Mouse (Mus musculus) hematopoietic multipotent progenitor cell, adult 10-12 weeks (in vitro differentiated cells): Measurements from ENCODE around the gene Men1. TPM values are rescaled to one million over a fixed set of nuclear protein-coding genes. Genes with fewer than 3 reads are reported as not detected.

Source experiments
- polyA plus RNA-seq: library from polyadenylated mRNA; stranded (reverse); fragments of >175 nt; gene quantifications from 2 replicates; pipeline ENCODE4 v1.2.3, GENCODE M21; 2012; ENCODE audit warnings: low replicate concordance

Gene Men1
- polyA plus RNA-seq: 120 and 143 TPM in 2 replicates

DNA sequence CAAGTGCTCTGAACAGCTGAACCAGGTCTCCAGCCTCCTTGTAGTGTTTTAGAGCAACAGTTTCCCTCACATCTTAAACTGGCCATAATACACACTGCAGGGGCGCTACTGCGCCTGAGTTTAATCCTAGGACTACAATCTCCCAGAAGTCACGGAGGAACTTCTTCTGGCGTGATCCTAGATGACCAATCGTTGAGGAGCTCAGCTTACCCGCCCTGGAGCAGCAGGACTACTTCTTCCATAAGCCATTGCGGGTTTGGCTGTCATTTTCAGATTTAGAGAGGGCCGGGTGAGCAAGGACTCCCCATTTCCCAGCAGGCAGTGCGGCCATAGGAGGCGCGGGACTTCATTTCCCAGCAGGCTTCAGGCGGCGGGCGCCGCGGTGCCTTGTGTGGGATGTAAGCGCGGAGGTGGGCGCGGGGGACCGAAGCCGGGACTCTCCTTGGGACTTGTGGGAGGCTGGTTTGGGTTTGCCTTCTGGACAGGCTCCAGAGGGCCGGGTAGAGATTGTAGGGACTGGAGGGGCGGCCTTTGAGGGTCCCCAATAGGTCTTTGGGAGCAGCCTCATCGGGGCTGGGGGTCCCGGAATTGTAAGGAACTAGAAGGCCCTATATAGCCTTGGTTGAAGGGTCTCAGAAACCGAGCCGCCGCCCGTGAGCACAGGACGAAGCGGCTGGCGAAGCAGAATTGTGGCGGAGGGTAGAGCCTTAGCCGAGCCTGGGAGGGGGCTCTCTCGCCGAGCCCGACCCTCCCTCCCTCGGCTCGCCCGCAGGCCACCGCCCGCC, at the start of gene Men1:
Men1 (plus strand) TSS at position 307 of the 785 bp plus-strand sequence.

DNA sequence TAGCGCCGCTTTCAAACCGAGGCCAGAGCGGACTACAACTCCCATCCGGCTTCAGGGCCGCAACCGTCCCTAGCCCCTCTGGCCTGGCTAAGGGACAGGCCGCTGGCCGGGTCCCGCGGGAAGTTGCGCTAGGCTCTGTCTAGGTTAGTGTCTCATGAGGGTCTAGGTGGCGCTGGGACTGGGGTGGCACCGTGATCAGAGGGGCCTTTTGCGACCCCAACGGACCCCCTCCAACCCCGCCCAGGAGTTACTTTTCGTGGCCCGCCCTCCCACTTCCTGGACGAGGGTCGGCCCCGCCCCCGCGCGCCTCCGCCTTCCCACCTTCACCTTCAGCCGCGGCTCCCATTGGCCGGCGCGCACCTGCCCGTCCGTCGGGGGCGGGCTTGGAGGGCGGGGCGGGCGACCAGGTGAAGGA, 28.6 kb upstream of the Men1 start, which contains the start of gene Cdc42bpg:
Cdc42bpg (plus strand) TSS at position 320 of the 415 bp plus-strand sequence.

DNA sequence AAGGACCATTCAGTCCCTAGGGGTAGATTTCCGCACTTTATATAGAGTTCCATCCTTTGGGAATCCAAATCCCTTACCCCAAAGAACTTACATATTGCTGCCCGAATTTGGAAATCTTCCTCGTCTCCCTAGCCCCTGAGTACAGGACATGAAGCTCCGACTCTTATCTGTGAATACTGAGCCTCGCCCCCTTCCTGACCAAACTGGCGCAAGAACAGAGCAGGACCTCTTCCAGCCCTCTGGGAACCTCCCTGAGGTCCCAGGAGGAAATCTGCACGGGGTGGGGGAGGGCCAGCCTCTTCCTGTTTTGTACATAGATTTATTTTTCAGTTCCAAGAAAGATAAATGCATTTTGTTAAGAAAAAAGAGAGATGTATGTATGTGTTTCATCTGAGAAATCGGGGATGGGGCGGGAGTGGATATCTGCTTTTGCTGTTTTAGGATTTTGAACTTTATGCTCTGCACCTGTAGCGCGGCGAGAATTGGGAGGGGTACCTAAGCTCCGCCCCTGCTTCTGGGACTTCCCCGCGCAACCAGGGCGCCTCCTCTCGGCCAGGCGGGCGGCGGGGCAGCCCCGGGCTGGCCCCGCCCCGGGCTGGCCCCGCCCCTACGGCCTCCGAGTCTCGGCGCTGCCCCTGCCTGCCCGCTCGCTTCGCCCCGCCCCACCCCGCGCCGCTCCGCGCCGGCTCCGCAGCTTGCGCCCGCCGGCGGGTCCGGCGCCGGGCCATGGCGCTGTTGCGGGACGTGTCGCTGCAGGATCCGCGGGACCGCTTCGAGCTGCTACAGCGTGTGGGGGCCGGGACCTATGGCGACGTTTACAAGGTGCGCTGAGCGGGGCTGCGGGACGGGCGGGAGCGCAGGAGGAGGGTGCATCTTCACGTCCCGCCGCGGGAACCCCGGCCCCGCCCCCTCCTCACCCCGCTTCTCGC, 6.0 kb downstream of the Men1 start, which contains the start of gene Map4k2:
Map4k2 (plus strand) TSS at position 612 of the 929 bp plus-strand sequence.

DNA sequence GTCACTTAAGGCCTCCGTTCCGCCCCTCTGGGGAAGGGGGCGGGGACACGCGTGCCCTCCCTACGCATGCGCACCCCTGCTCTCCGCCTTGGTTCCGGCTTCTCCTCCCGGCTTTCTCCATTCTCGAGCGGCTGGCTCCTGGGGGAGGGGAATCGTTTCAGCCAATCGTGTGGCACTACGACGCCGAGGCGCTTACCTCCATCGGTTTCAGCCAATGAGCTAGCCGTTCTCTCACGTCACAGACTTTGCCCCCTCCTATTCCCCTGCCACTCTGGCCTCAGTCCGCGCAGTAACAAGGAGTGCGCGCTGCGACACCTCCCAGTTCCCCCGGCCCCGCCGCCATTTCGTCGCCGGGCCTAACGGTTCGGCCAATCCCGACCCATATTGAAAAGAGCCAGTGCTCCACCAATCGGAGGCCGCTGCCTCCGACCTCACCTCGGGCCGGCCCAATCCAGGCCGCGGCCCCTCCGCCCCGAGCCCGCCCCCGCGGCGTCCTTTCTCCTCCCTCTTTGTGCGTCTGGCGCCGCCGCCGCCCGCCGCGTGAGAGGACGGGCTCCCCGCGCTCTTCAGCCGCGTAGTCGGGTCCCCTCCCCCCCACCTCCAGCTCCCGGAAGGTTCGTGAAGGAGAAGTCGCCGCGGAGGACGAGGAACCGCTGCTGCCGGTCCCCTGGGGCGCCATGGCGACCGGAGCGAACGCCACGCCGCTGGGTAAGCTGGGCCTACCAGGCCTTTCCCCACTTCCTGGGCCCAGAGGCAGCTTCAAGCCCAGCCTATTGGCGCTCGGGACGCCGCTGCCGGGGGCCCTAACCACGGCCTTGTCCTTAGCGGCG, 28.8 kb downstream of the Men1 start, which contains the start of gene Sf1:
Sf1 (plus strand) TSS at position 280 of the 830 bp plus-strand sequence.

DNA sequence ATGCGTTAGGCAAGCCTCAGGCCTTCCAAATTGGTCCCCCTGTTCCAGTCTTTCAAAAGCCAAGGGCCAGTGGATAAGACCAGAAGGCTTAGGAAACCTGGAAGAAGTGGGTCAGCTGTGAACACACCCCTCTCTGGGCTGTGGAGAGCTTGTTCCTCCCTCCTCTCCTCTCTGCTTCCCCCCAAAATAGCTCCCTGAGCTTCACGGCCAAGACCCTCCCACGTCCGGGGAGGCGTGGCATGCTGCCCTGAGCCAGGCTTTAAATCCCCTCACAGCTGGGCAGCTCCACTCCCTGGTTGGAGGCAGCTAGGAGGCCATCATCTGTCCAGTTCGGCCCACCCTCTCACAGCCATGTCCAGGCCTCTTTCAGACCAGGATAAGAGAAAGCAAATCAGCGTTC, 49.3 kb downstream of the Men1 start, which contains the start of gene Pygm:
Pygm (plus strand) TSS at position 272 of the 400 bp plus-strand sequence.

Other genes starting within 250 kb of the Men1 start
- 1.7 and 2.3 TPM in 2 replicates for gene Cdca5, start 250.0 kb upstream of the Men1 start, polyA plus RNA-seq
- gene AC131692.1, start 240.6 kb upstream of the Men1 start, polyA plus RNA-seq: 1.7 and 2.1 TPM in 2 replicates
- gene Naaladl1, start 229.2 kb upstream of the Men1 start, polyA plus RNA-seq: 0.53 TPM in 1 of 2 replicates, not detected in the other
- gene Sac3d1, start 216.3 kb upstream of the Men1 start, polyA plus RNA-seq: 31.3 and 49.9 TPM in 2 replicates
- gene Snx15, start 206.7 kb upstream of the Men1 start, polyA plus RNA-seq: 120 and 217 TPM in 2 replicates
- 1.3 and 2.2 TPM in 2 replicates for gene Batf2, start 194.0 kb upstream of the Men1 start, polyA plus RNA-seq
- 32.6 and 45.2 TPM in 2 replicates for gene Arl2, start 193.4 kb upstream of the Men1 start, polyA plus RNA-seq
- gene Majin, start 150.6 kb upstream of the Men1 start, polyA plus RNA-seq: not detected in 2 replicates
- 0.22 TPM in 1 of 2 replicates, not detected in the other for gene Gpha2, start 108.6 kb upstream of the Men1 start, polyA plus RNA-seq
- 43.8 and 62.7 TPM in 2 replicates for gene Ppp2r5b, start 99.1 kb upstream of the Men1 start, polyA plus RNA-seq
- 75.2 and 154 TPM in 2 replicates for gene Atg2a, start 93.3 kb upstream of the Men1 start, polyA plus RNA-seq
- gene Ehd1, start 58.3 kb upstream of the Men1 start, polyA plus RNA-seq: 252 and 427 TPM in 2 replicates
- gene Cdc42bpg, start 28.5 kb upstream of the Men1 start, polyA plus RNA-seq: 9.6 and 17.4 TPM in 2 replicates
- gene Map4k2, start 6.2 kb downstream of the Men1 start, polyA plus RNA-seq: 508 and 590 TPM in 2 replicates
- 995 and 2,858 TPM in 2 replicates for gene Sf1, start 28.7 kb downstream of the Men1 start, polyA plus RNA-seq
- gene Pygm, start 49.4 kb downstream of the Men1 start, polyA plus RNA-seq: 2.3 and 2.5 TPM in 2 replicates
- gene Rasgrp2, start 64.4 kb downstream of the Men1 start, polyA plus RNA-seq: 492 and 537 TPM in 2 replicates
- gene Nrxn2, start 83.8 kb downstream of the Men1 start, polyA plus RNA-seq: 3.6 and 14.7 TPM in 2 replicates
- gene Slc22a12, start 208.1 kb downstream of the Men1 start, polyA plus RNA-seq: 0.73 and 1.9 TPM in 2 replicates